Mouse (Mus musculus): ENCODE measurements around the gene Mrto4.

DNA sequence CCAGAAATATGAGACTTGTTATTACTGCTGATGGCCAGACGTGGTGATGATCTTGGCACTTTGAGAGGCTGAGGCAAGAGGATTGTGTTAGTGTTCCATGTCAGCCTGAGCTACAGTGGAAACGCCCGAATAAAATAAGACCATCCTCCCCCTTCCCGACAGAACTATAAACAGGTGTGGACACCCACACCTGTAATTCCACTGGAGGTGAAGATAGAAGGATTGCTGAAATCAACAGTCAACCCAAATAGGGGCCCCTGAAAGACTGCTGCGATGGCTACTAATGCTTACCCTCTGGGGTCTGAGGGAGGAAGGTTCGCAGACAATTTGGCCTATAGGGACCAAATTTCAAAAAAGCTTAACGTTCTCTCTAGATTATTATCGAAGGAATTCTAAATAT lies 27.3 kb upstream of the Mrto4 start:
- TF ChIP-seq REST (IDR thresholded peaks at IDR 0.05; ENCODE audit: insufficient read depth, insufficient read length) (no peak), MAX (IDR thresholded peaks at IDR 0.05; ENCODE audit: low read depth) (no peak), USF1 (IDR thresholded peaks at IDR 0.05; ENCODE audit: low read depth) (no peak), POLR2A (IDR thresholded peaks at IDR 0.05; ENCODE audit: insufficient read length, low read depth) (no peak), POLR2AphosphoS2 (IDR thresholded peaks at IDR 0.05; ENCODE audit: insufficient read length, low read depth) (no peak), CEBPB (IDR thresholded peaks at IDR 0.05; ENCODE audit: insufficient read depth, poor library complexity, severe bottlenecking) (no peak)
